Mouse (Mus musculus): ENCODE results near the gene Lamb3.

The Lamb3 gene

GRCm38 (mm10) chr1:193316358-193316750 lies 108.9 kb downstream of the Lamb3 start:
- no peak for DNase-seq (ENCODE audit: low read depth)

DNA sequence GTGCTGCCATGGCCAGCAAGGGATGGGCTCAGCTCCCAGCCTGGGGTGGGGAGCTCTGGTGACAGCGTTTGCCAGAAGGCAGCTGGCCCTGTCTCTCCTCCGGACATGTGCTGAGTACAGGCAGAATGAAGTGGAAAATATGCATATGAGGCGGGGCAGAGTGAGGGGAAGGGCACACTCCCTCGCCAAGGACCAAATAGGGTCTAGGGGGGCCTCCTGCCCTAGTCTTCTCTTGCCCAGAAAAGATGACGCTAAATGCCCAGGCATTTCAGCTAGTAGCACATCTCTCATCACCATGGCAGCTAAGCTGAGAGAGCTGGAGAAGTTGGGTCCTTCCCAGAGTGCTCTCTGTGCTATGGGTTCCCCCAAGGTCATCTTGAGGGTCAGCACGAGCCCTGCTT lies 109.7 kb downstream of the Lamb3 start:
- no peak for DNase-seq (ENCODE audit: low read depth)

- peak; percentile 19 for DNase-seq (ENCODE audit: low read depth)
Measured at GRCm38 (mm10) chr1:193319721-193320120, 112.2 kb downstream of the Lamb3 start.

GRCm38 (mm10) chr1:193320398-193320797 lies 112.9 kb downstream of the Lamb3 start:
- DNase-seq (ENCODE audit: low read depth) = no peak

- no peak for DNase-seq (ENCODE audit: low read depth)
Measured at GRCm38 (mm10) chr1:193323686-193324085, 116.2 kb downstream of the Lamb3 start.

GRCm38 (mm10) chr1:193324224-193324623 lies 116.7 kb downstream of the Lamb3 start:
- peak; percentile 28 for DNase-seq (ENCODE audit: low read depth)

DNA sequence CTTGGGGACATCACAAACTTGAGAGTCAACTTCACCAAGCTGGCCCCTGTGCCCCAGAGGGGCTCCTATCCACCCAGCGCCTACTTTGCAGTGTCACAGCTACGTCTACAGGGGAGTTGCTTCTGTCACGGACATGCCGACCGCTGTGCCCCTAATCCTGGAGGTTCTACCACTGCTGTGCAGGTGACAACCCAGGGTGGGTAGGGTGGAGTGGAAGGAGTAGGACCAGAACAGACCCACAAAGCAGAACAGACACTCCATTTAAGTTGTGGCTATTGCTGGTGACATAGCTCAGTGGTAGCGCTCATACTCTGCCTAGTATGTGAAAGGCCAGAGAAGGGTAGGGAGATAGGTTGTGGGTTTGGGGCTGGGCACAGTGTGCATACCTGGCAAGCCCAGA lies 118.4 kb downstream of the Lamb3 start:
- DNase-seq (ENCODE audit: low read depth) = no peak

GRCm38 (mm10) chr1:193326456-193327145 lies 119.1 kb downstream of the Lamb3 start:
- peak; percentile 11 for DNase-seq (ENCODE audit: low read depth)

- DNase-seq (ENCODE audit: low read depth) = no peak
Measured at GRCm38 (mm10) chr1:193327216-193327615, 119.7 kb downstream of the Lamb3 start.

- no peak for DNase-seq (ENCODE audit: low read depth)
Measured at GRCm38 (mm10) chr1:193327686-193328085, 120.2 kb downstream of the Lamb3 start.

GRCm38 (mm10) chr1:193329557-193329956 lies 122.1 kb downstream of the Lamb3 start:
- DNase-seq (ENCODE audit: low read depth) = no peak

- DNase-seq (ENCODE audit: low read depth) = peak; percentile 39
Measured at GRCm38 (mm10) chr1:193330172-193330571, 122.7 kb downstream of the Lamb3 start.

GRCm38 (mm10) chr1:193330626-193331025 lies 123.1 kb downstream of the Lamb3 start:
- no peak for DNase-seq (ENCODE audit: low read depth)

GRCm38 (mm10) chr1:193332018-193332417 lies 124.5 kb downstream of the Lamb3 start:
- no peak for DNase-seq (ENCODE audit: low read depth)

DNA sequence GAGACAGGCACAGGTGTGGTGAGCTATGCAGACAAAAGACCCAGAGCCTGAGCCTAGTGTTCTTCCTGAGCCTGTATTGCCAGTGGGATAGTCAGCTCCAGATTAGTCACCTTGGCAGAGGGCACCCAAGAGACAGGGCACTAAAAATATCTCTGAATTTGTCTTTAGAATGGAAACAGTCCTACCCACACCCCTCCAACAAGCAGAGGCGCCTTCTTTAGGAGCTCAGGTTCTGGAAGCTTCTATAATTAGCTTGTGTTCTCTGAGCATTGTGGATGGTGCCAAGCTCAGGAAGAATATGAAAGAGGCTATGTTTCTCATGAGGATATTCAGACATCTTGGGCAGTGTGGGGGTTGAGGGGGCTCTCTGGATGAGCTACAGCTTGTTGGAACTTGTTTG lies 125.2 kb downstream of the Lamb3 start:
- DNase-seq (ENCODE audit: low read depth) = no peak

DNA sequence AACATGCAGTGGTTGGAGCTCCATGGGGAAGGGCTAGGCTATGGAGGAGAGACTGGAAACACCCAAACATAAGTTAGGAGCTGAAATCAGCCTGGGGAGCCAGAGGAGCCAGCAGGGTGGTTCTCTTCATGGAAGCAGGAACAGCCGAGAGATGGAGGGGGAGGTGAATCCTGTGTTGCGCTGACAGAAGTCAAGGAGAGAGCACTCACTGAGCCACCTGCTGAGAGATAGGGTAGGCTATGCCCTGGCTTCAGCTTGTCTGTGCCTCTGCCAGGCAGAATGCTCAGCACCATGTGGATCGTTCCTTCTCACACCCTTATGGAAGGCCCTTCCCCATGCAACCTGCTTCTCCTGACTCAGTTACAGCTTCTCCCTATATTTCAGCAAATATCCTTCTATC lies 126.3 kb downstream of the Lamb3 start:
- DNase-seq (ENCODE audit: low read depth) = no peak

DNA sequence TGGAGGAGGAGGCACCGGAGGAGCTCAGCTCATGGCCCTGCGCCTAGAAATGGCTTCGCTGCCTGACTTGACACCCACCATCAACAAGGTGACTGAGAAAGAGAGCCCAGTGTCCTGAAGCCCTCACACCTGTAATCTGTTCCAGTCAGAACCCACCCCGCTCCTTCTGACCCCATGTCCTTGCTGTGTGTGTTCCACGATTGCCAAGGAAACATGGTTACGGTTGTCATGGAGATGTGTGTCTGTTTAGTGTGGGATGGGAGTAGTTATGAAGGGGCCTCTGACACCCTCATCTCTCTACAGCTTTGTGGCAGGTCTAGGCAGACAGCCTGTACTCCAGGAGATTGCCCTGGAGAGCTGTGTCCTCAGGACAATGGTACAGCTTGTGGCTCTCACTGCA lies 127.0 kb downstream of the Lamb3 start:
- DNase-seq (ENCODE audit: low read depth) = no peak

- no peak for DNase-seq (ENCODE audit: low read depth)
Measured at GRCm38 (mm10) chr1:193336122-193337017, 128.9 kb downstream of the Lamb3 start.

- no peak for DNase-seq (ENCODE audit: low read depth)
Measured at GRCm38 (mm10) chr1:193337018-193337321, 129.5 kb downstream of the Lamb3 start.

DNA sequence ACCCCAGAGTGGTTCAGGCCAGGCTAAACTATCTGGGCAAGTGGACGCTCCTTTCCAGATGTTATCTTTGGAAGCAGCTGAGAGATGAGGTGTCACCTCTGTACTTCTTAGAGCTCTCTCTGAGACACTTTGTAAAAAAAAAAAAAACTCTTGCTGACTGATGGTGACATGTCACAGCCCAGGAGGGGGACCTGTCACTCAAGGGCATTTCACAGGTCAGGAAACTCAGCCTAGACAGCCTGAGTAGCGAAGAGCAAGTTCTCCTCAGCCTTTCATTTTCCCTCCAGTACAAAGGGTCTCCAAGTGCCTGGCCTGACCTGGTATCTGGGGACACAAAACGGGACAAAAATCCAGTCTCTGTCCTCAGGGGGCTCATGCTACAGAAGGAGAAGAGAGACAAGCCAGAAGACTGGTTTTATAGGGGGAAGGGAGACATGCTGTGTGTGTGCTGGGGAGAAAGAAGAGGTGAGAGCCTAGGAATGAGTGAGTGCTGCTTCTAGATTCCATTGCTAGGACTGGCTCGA lies 130.3 kb downstream of the Lamb3 start:
- no peak for DNase-seq (ENCODE audit: low read depth)

- DNase-seq (ENCODE audit: low read depth) = no peak
Measured at GRCm38 (mm10) chr1:193338363-193338995, 131.0 kb downstream of the Lamb3 start.

DNA sequence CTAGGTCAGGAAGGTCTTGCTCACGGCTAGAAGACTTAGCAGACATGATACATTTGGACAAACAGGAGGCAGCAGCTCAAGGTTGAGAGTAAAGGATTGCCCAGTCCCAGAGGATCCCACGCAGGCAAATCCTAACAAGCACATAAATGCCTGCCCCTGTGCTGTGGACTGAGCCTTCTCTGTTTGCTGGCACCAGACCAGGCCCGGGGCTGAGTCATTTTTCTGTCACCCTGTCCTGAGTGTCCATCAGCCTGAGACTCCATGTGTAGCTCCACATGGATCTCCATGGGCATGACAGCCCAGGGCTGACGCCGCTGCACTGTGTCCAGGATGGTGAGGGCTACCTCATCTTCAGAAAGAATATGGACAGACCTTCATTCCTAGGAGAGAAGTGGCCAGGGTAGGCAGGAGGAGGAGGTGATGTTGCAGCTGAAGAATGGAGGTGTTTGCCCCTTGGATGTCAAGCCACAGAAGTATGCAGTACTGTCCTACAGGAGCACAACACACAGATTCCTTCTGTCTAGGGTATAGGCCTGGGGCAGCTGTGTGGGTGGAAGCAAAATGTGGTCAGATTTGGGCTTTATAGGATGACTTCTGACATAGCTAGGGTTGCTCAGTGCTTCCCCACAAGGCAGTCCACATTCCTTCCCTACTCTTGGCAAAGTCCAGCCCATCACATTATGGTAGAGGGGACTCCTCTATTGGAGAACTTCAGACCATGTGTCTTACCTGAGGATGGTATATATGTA lies 134.9 kb downstream of the Lamb3 start:
- DNase-seq (ENCODE audit: low read depth) = no peak

Measured in NIH3T3 (cell line).